In the genomic region with DNA sequence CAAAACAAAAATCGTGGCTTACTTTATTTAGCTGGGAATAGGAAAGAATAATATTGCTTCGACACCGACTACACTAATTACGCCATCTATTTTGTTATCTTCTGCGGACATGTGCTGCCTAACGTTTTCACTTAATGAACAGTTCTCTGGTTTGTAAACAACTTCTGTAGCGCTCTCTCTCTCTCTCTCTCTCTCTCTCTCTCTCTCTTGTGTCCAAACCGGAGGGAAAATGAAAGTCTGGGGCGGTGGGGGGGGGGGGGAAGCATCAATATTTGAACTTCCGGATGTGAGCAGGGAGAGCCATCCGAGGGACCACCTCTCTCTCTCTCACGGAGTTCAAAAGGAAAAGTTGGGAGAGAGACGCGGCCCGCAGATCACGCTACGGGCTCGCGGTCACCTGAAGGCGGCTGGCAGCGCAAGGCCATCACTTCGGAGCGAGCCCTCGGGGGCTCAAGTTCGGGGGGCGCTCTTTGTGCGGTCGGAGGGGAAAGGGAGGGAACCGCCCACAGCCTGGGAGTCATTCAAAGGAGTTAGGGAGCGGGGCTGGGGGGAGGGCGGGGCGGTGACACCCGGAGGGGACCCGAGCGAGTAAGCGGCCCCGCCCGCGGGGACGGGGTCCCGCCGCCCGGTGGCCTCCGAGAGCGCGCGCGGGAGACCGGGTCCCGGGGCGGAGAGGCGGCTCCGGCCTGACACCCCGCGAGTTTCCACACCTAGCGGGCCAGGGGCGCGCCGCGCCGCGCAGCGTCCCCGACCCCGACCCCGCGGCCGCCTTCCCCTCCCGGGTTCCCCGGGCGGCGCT, we compare ENCODE assay signal across 8 mouse cellular contexts. TPM values are rescaled to one million over a fixed set of nuclear protein-coding genes. Genes with fewer than 3 reads are reported as not detected.
DNase-seq lines count a peak whose midpoint lies in the region; TF ChIP-seq lines count a peak whose summit lies in the region.

No protein-coding gene starts in this region.

- no peak for TF ChIP-seq EP300 in ES-Bruce4 (IDR thresholded peaks at IDR 0.05; ENCODE audit: insufficient read depth, low read depth, low read length)

- H3K9me3 ChIP-seq in ES-Bruce4 (replicated peaks; ENCODE audit: control insufficient read depth, insufficient read depth, low read length, poor library complexity, severe bottlenecking), result no peaks in the 10 kb centered on the region

- peak overlapping the region; percentile 84 for H3K27ac ChIP-seq in ES-Bruce4 (ENCODE audit: insufficient read depth, low read length)

- H3K27me3 ChIP-seq in ES-Bruce4 (ENCODE audit: control insufficient read depth, insufficient read depth, low read length, poor library complexity, severe bottlenecking), result no peaks in the 10 kb centered on the region

- peak; percentile 68 for DNase-seq in 3T3-L1 (ENCODE audit: low read depth, low spot score)
- DNase-seq in c-Kit-positive CD71-negative TER-119-negative erythroid progenitor cells, embryonic 14.5 days (ENCODE audit: low read depth), result peak; percentile 46
- DNase-seq in heart, adult 9 months (ENCODE audit: low spot score in 2 of 2), result peak; percentile 4 to 7
- DNase-seq in kidney, postnatal 10 days, result peak; percentile 68
- DNase-seq in lung, postnatal 14 days, result peak; percentile 27
- DNase-seq in retina, postnatal 1 day, result peak; percentile 80
- DNase-seq in cerebellum, adult 11-12 months, result no peak

- TF ChIP-seq POLR2A in ES-Bruce4 (IDR thresholded peaks at IDR 0.05; ENCODE audit: insufficient read depth, low read length), result no peak

- no peak for TF ChIP-seq CTCF in ES-Bruce4 (IDR thresholded peaks at IDR 0.05; ENCODE audit: low read depth, low read length)

- H3K36me3 ChIP-seq in ES-Bruce4 (ENCODE audit: control insufficient read depth, insufficient read depth, low read length, poor library complexity, severe bottlenecking), result no peaks in the 10 kb centered on the region

- peak overlapping the region; percentile 91 for H3K4me3 ChIP-seq in ES-Bruce4 (ENCODE audit: low read depth, low read length)

- H3K9ac ChIP-seq in ES-Bruce4 (ENCODE audit: low read depth, poor library complexity, severe bottlenecking), result peak overlapping the region; percentile 99

- H3K4me1 ChIP-seq in ES-Bruce4 (ENCODE audit: control insufficient read depth, insufficient read depth, low read length), result no peaks in the 10 kb centered on the region

RNA-seq across cellular contexts. Expression of gene Pkn2, which starts 0.8 kb away (rescaled TPM):
- 108 and 112 TPM in 2 replicates for polyA plus RNA-seq in ES-Bruce4 (2011; ENCODE audit: insufficient read depth, insufficient read length, low read depth, missing spikeins)
